ENCODE assay signal across 11 mouse cellular contexts in genomic region chr7:123039302-123039701, GRCm38 (mm10).
A peak's percentile ranks its signal among the peaks of the same experiment; 100 is the strongest.
DNase-seq lines count a peak whose midpoint lies in the region; ATAC-seq and TF ChIP-seq lines count a peak whose summit lies in the region.
"Had no signal": no experiment of that assay in that cellular context is flagged by ENCODE, and none has a peak within 500 bp of the region (broad histone marks: within the 10 kb centered on the region; RNA-seq: fewer than 3 reads in every experiment).

No protein-coding gene starts in this region.

- H3K27ac ChIP-seq in CH12.LX (ENCODE audit: insufficient read depth, low read depth) = no peak overlapping the region
- no peak overlapping the region for H3K27ac ChIP-seq in forebrain, embryonic 12.5 days
- H3K27ac ChIP-seq: neural tube, embryonic 13.5 days had no signal

- no peak for TF ChIP-seq POLR2A in CH12.LX (IDR thresholded peaks at IDR 0.05; ENCODE audit: low read depth, low read length)

- no peak overlapping the region for H3K4me3 ChIP-seq in CH12.LX (replicated peaks in 1 of 3; ENCODE audit: low read depth in 2 of 3, low read length in 2 of 3, poor library complexity in 1 of 3)
- no peak overlapping the region for H3K4me3 ChIP-seq in forebrain, embryonic 12.5 days (replicated peaks)
- H3K4me3 ChIP-seq: erythroblast, embryonic 14.5 days; heart, embryonic 12.5 days; neural tube, embryonic 13.5 days had no signal

- no peak overlapping the region for H3K9ac ChIP-seq in CH12.LX (ENCODE audit: insufficient read depth, low read depth)
- H3K9ac ChIP-seq in forebrain, embryonic 12.5 days = no peak overlapping the region
- H3K9ac ChIP-seq: heart, embryonic 12.5 days; neural tube, embryonic 13.5 days had no signal

- no peaks in the 10 kb centered on the region for H3K27me3 ChIP-seq in CH12.LX (replicated peaks)
- H3K27me3 ChIP-seq in forebrain, embryonic 12.5 days = no peaks in the 10 kb centered on the region
- H3K27me3 ChIP-seq: neural tube, embryonic 13.5 days had no signal

- peak; percentile 22 to 60; a peak in 2 of 4 replicates for TF ChIP-seq CTCF in CH12.LX (conservative IDR thresholded peaks at IDR 0.05 in 1 of 2, IDR thresholded peaks at IDR 0.05 in 1 of 2; ENCODE audit: low read depth in 2 of 2, low read length in 2 of 2)

- TF ChIP-seq RAD21 in CH12.LX (IDR thresholded peaks at IDR 0.05; ENCODE audit: low read depth, low read length) = peak; percentile 58

- no peaks in the 10 kb centered on the region for H3K36me3 ChIP-seq in CH12.LX (replicated peaks in 1 of 2; ENCODE audit: control insufficient read depth in 1 of 2, insufficient read depth in 1 of 2, low read length in 1 of 2)
- no peaks in the 10 kb centered on the region for H3K36me3 ChIP-seq in forebrain, embryonic 12.5 days (replicated peaks)
- H3K36me3 ChIP-seq: heart, embryonic 12.5 days; neural tube, embryonic 13.5 days had no signal

- no peak for TF ChIP-seq EP300 in CH12.LX (IDR thresholded peaks at IDR 0.05; ENCODE audit: low read length)

- H3K79me2 ChIP-seq in CH12.LX (replicated peaks; ENCODE audit: control insufficient read depth, extremely low read depth, insufficient read depth, poor library complexity, severe bottlenecking) = no peaks in the 10 kb centered on the region

- peaks cover 0 to 10% of the 10 kb centered on the region in 2 experiments; a peak in 2 of 4 replicates for H3K4me1 ChIP-seq in CH12.LX (ENCODE audit: control insufficient read depth in 1 of 2, insufficient read depth in 2 of 2)
- no peaks in the 10 kb centered on the region for H3K4me1 ChIP-seq in forebrain, embryonic 12.5 days
- H3K4me1 ChIP-seq: neural tube, embryonic 13.5 days had no signal

- no peaks in the 10 kb centered on the region for H3K9me3 ChIP-seq in CH12.LX (replicated peaks; ENCODE audit: low read length)
- H3K9me3 ChIP-seq in forebrain, embryonic 12.5 days = no peaks in the 10 kb centered on the region
- H3K9me3 ChIP-seq: heart, embryonic 12.5 days; neural tube, embryonic 13.5 days had no signal

- no peak overlapping the region for H3K4me2 ChIP-seq in CH12.LX (ENCODE audit: insufficient read depth, low read depth, poor library complexity, severe bottlenecking)
- H3K4me2 ChIP-seq in forebrain, embryonic 12.5 days = no peak overlapping the region
- H3K4me2 ChIP-seq: heart, embryonic 12.5 days; neural tube, embryonic 13.5 days had no signal

- in situ Hi-C loops in CH12.LX (cut with MboI; ENCODE audit: low pct_ligation_motif_present, low pct_unique_long_range_greater_than_20kb, low sequenced_read_pairs) = no loop called here

- peak; percentile 18 for DNase-seq in kidney, postnatal 10 days
- no peak for DNase-seq in kidney, adult 11 months
- DNase-seq in CH12.LX (ENCODE audit: extremely low read depth) (peak; percentile 38), R1 (ENCODE audit: low read depth, low spot score) (peak; percentile 82)
- peak; percentile 44 for DNase-seq in lung, postnatal 36 days
- no peak for DNase-seq in gastrocnemius, adult 18-20 months (ENCODE audit: low spot score)
- no peak for DNase-seq in left cerebral cortex, postnatal 10 days (ENCODE audit: extremely low spot score in 1 of 2, low spot score in 2 of 2)

- no peak for ATAC-seq in forebrain, embryonic 12.5 days (ENCODE audit: low FRiP score)

- intact Hi-C loops in left cerebral cortex, postnatal 10 days (cut with DNase I) = no loop called here

- dilution Hi-C loops in CH12.LX (cut with MboI; ENCODE audit: extremely low pct_ligation_motif_present, extremely low pct_unique_long_range_greater_than_20kb, low sequenced_read_pairs) = no loop called here

TF ChIP-seq in CH12.LX, 34 proteins besides CTCF, POLR2A, EP300 and RAD21:
- TF ChIP-seq SMC3 (IDR thresholded peaks at IDR 0.05; ENCODE audit: low read depth, low read length) (peak; percentile 54), RCOR1 (conservative IDR thresholded peaks at IDR 0.05; ENCODE audit: low read depth, low read length) (no peak)

Comparison
In these comparisons a context has a peak if more than half of its experiments do, and no peak if none do; other contexts are left out.
1. DNase-seq: peak in kidney, postnatal 10 days (single experiment), CH12.LX (single experiment), R1 (single experiment) and lung, postnatal 36 days (single experiment); none in kidney, adult 11 months (single experiment), gastrocnemius, adult 18-20 months (single experiment) and left cerebral cortex, postnatal 10 days (0 of 2).